Mouse (Mus musculus) embryonic facial prominence, embryonic 14.5 days (tissue): ENCODE data around the gene Idua. TPM values are rescaled to one million over a fixed set of nuclear protein-coding genes. Genes with fewer than 3 reads are reported as not detected.

Source experiments
- ATAC-seq: fragments of 200-750 bp; cut with Nextera tagmentation; 2 replicates; pipeline ENCODE4 v1.8.0; 2017; ENCODE audit warnings: low read depth, moderate number of reproducible peaks, moderate TSS enrichment
- DNase-seq: peaks from one replicate; pipeline ENCODE4 v3.0.0-alpha.2; 2015; ENCODE audit warnings: low spot score
- H3K27ac ChIP-seq: fragments of 300-500 bp; sonication (generic); replicated peaks from 2 replicates; pipeline ENCODE4 v1.5.1; 2014; ENCODE audit warnings: low read depth, mild to moderate bottlenecking, low read length, moderate library complexity
- H3K27me3 ChIP-seq: fragments of 300-500 bp; sonication (generic); replicated peaks from 2 replicates; pipeline ENCODE4 v1.6.1; 2014; ENCODE audit warnings: low read length; ENCODE audit not compliant: control insufficient read depth, insufficient read depth
- H3K36me3 ChIP-seq: fragments of 300-500 bp; sonication (generic); 2 replicates; pipeline ENCODE4 v1.6.1; 2014; ENCODE audit warnings: low read length, mixed read lengths; ENCODE audit not compliant: control insufficient read depth, insufficient read depth
- H3K4me1 ChIP-seq: fragments of 300-500 bp; sonication (generic); 2 replicates; pipeline ENCODE4 v1.6.1; 2014; ENCODE audit warnings: antibody characterized with exemption, low read length; ENCODE audit not compliant: control insufficient read depth, insufficient read depth
- H3K4me2 ChIP-seq: fragments of 300-500 bp; sonication (generic); 2 replicates; pipeline ENCODE4 v1.6.1; 2014; ENCODE audit warnings: low read depth, mild to moderate bottlenecking, low read length, moderate library complexity, mixed read lengths
- H3K4me3 ChIP-seq: fragments of 300-500 bp; sonication (generic); 2 replicates; pipeline ENCODE4 v1.5.1; 2014; ENCODE audit warnings: low read depth, mild to moderate bottlenecking, low read length
- H3K9ac ChIP-seq: fragments of 300-500 bp; sonication (generic); 2 replicates; pipeline ENCODE4 v1.6.1; 2014; ENCODE audit warnings: low read depth, mild to moderate bottlenecking, low read length, moderate library complexity, mixed read lengths
- H3K9me3 ChIP-seq: fragments of 300-500 bp; sonication (generic); 2 replicates; pipeline ENCODE4 v1.6.1; 2016; ENCODE audit warnings: low read length; ENCODE audit not compliant: control insufficient read depth
- WGBS: fragments of 180-500 bp; shearing (Covaris S2); extraction: QIAGEN DNeasy Blood & Tissue Kit; methylation state at CpG from one replicate; pipeline ENCODE4 v1.1.7; 2014; 5-methylcytosine and 5-hydroxymethylcytosine counted together
- polyA plus RNA-seq: library from polyadenylated mRNA; unstranded; fragments of >200 nt; fragmentation: Nextera tagmentation; extraction: Ambion mirVana; gene quantifications from 2 replicates; pipeline ENCODE4 v1.2.1, GENCODE M21; 2014

Gene Idua
- polyA plus RNA-seq, 1 experiment from 2014 or later, result 13.6 TPM

- DNase-seq (peak; percentile 58), ATAC-seq (no peak)
- no peak overlapping the region for H3K4me3 ChIP-seq
- H3K9me3 ChIP-seq, result no peaks in the 10 kb centered on the region
- H3K27me3 ChIP-seq, result no peaks in the 10 kb centered on the region; the same call in 1 of the 2 replicates
- 35% methylated on average over 4 of the region's 4 CpGs for WGBS
- peak overlapping the region; percentile 34; the same call in 1 of the 2 replicates for H3K4me2 ChIP-seq
- H3K36me3 ChIP-seq, result 0 out of 2 replicates have a peak, but pooled peaks cover 5% of the 10 kb centered on the region
- H3K4me1 ChIP-seq, result peaks cover 18% of the 10 kb centered on the region
- H3K27ac ChIP-seq, result peak overlapping the region; percentile 71
- H3K9ac ChIP-seq, result peak overlapping the region; percentile 26; the same call in 1 of the 2 replicates
These were observed 37.2 kb downstream of the Idua start for GRCm38 (mm10) chr5:108697341-108697753.

- Histone ChIP-seq H3K9ac (no peak overlapping the region), H3K4me2 (no peak overlapping the region), H3K4me3 (no peak overlapping the region), H3K9me3 (no peaks in the 10 kb centered on the region), H3K27me3 (no peaks in the 10 kb centered on the region), H3K4me1 (peaks cover 13% of the 10 kb centered on the region), H3K27ac (peak overlapping the region; percentile 76; the same call in 1 of the 2 replicates), H3K36me3 (peaks cover 16% of the 10 kb centered on the region)
- DNase-seq (no peak), ATAC-seq (no peak)
- WGBS, result 17% methylated on average over 3 of the region's 3 CpGs
These were observed 40.2 kb downstream of the Idua start for GRCm38 (mm10) chr5:108700346-108700745.

- Histone ChIP-seq H3K27ac (peak overlapping the region; percentile 2; the same call in 1 of the 2 replicates), H3K4me3 (no peak overlapping the region), H3K36me3 (peaks cover 28% of the 10 kb centered on the region), H3K9ac (no peak overlapping the region; the same call in 1 of the 2 replicates), H3K27me3 (no peaks in the 10 kb centered on the region), H3K4me1 (peaks cover 13% of the 10 kb centered on the region), H3K9me3 (no peaks in the 10 kb centered on the region), H3K4me2 (no peak overlapping the region)
- WGBS, result 67% methylated on average over 10 of the region's 10 CpGs
- ATAC-seq (no peak), DNase-seq (no peak)
These were observed 41.4 kb downstream of the Idua start for GRCm38 (mm10) chr5:108701341-108702021.

- Histone ChIP-seq H3K4me2 (no peak overlapping the region), H3K27me3 (no peaks in the 10 kb centered on the region), H3K36me3 (peaks cover 39% of the 10 kb centered on the region), H3K27ac (no peak overlapping the region), H3K9ac (no peak overlapping the region), H3K4me1 (0 out of 2 replicates have a peak, but pooled peaks cover 2% of the 10 kb centered on the region), H3K9me3 (no peaks in the 10 kb centered on the region), H3K4me3 (no peak overlapping the region)
- ATAC-seq (peak; percentile 47), DNase-seq (peak; percentile 52)
- WGBS, result 60% methylated on average over 10 of the region's 12 CpGs
These were observed 43.9 kb downstream of the Idua start for GRCm38 (mm10) chr5:108703754-108704626.

- Histone ChIP-seq H3K9me3 (no peaks in the 10 kb centered on the region), H3K27ac (no peak overlapping the region), H3K4me1 (no peaks in the 10 kb centered on the region), H3K9ac (no peak overlapping the region), H3K4me3 (no peak overlapping the region), H3K4me2 (no peak overlapping the region), H3K36me3 (peaks cover 33% of the 10 kb centered on the region), H3K27me3 (no peaks in the 10 kb centered on the region)
- DNase-seq (no peak), ATAC-seq (no peak)
- 84% methylated on average over 2 of the region's 2 CpGs for WGBS
These were observed 47.6 kb downstream of the Idua start for GRCm38 (mm10) chr5:108707758-108708157.

GRCm38 (mm10) chr5:108708419-108708818 lies 48.3 kb downstream of the Idua start:
- no peak for DNase-seq
- no peak for ATAC-seq
- Histone ChIP-seq H3K4me3 (no peak overlapping the region), H3K27me3 (no peaks in the 10 kb centered on the region), H3K4me1 (no peaks in the 10 kb centered on the region), H3K4me2 (no peak overlapping the region), H3K9me3 (no peaks in the 10 kb centered on the region), H3K9ac (no peak overlapping the region), H3K36me3 (peaks cover 33% of the 10 kb centered on the region), H3K27ac (no peak overlapping the region)
- WGBS, result 90% methylated on average over 1 of the region's 1 CpGs

- Histone ChIP-seq H3K27ac (no peak overlapping the region), H3K9me3 (no peaks in the 10 kb centered on the region), H3K4me2 (no peak overlapping the region), H3K4me1 (no peaks in the 10 kb centered on the region), H3K36me3 (peaks cover 33% of the 10 kb centered on the region), H3K9ac (no peak overlapping the region), H3K4me3 (no peak overlapping the region), H3K27me3 (no peaks in the 10 kb centered on the region)
- DNase-seq, result no peak
- 0 out of 2 replicates have a peak, but pooled peaks have one; percentile 21 for ATAC-seq
- 54% methylated on average over 6 of the region's 6 CpGs for WGBS
These were observed 49.0 kb downstream of the Idua start for GRCm38 (mm10) chr5:108708981-108709731.

- Histone ChIP-seq H3K27ac (no peak overlapping the region), H3K4me2 (no peak overlapping the region), H3K27me3 (no peaks in the 10 kb centered on the region), H3K4me1 (no peaks in the 10 kb centered on the region), H3K36me3 (peaks cover 7% of the 10 kb centered on the region), H3K9ac (no peak overlapping the region), H3K4me3 (no peak overlapping the region), H3K9me3 (no peaks in the 10 kb centered on the region)
- ATAC-seq (no peak), DNase-seq (no peak)
- 66% methylated on average over 6 of the region's 6 CpGs for WGBS
These were observed 51.8 kb downstream of the Idua start for GRCm38 (mm10) chr5:108711968-108712367.
